16 mouse cellular contexts compared by ENCODE assay signal in genomic region chr14:103539796-103540195, GRCm38 (mm10). TPM values are rescaled to one million over a fixed set of nuclear protein-coding genes. Genes with fewer than 3 reads are reported as not detected.
DNase-seq lines count a peak whose midpoint lies in the region; ATAC-seq and TF ChIP-seq lines count a peak whose summit lies in the region.
"Had no signal": no experiment of that assay in that cellular context is flagged by ENCODE, and none has a peak within 500 bp of the region (broad histone marks: within the 10 kb centered on the region; RNA-seq: fewer than 3 reads in every experiment).

No protein-coding gene starts in this region.

- H3K27ac ChIP-seq in layer of hippocampus, adult 2 months: no peak overlapping the region
- no peak overlapping the region for H3K27ac ChIP-seq in ES-Bruce4 (ENCODE audit: insufficient read depth, low read length)
- H3K27ac ChIP-seq: embryonic facial prominence, embryonic 12.5 days; limb, embryonic 10.5 days; liver, embryonic 13.5 days; midbrain, embryonic 13.5 days had no signal

- intact Hi-C loops in left cerebral cortex, postnatal 10 days (cut with DNase I): loop anchor here (5.0 to 10.0 kb wide), 3 partner anchors 57 to 525 kb away; partner anchors contain the start of gene Cln5

- peaks cover 2% of the 10 kb centered on the region for H3K4me1 ChIP-seq in ES-Bruce4 (ENCODE audit: control insufficient read depth, insufficient read depth, low read length)
- H3K4me1 ChIP-seq: embryonic facial prominence, embryonic 12.5 days; limb, embryonic 10.5 days; liver, embryonic 13.5 days had no signal

- H3K36me3 ChIP-seq in ES-Bruce4 (ENCODE audit: control insufficient read depth, insufficient read depth, low read length, poor library complexity, severe bottlenecking): no peaks in the 10 kb centered on the region
- H3K36me3 ChIP-seq in splenic B cell, adult 2 months (ENCODE audit: control insufficient read depth, insufficient read depth, low read length, poor library complexity, severe bottlenecking): no peaks in the 10 kb centered on the region
- H3K36me3 ChIP-seq: embryonic facial prominence, embryonic 12.5 days; limb, embryonic 10.5 days; liver, embryonic 13.5 days; midbrain, embryonic 13.5 days had no signal

- no peak overlapping the region for H3K4me3 ChIP-seq in layer of hippocampus, adult 2 months
- no peak overlapping the region for H3K4me3 ChIP-seq in ES-Bruce4 (ENCODE audit: low read depth, low read length)
- H3K4me3 ChIP-seq: embryonic facial prominence, embryonic 12.5 days; limb, embryonic 10.5 days; liver, embryonic 13.5 days; midbrain, embryonic 13.5 days had no signal

- no peak for ATAC-seq in CD4-positive, CD25-positive, alpha-beta regulatory T cell, adult 4 months
- ATAC-seq: midbrain, embryonic 13.5 days had no signal

- TF ChIP-seq POLR2A in ES-Bruce4 (IDR thresholded peaks at IDR 0.05; ENCODE audit: insufficient read depth, low read length): no peak

- TF ChIP-seq EP300 in ES-Bruce4 (IDR thresholded peaks at IDR 0.05; ENCODE audit: insufficient read depth, low read depth, low read length): no peak

- H3K9me3 ChIP-seq in ES-Bruce4 (replicated peaks; ENCODE audit: control insufficient read depth, insufficient read depth, low read length, poor library complexity, severe bottlenecking): no peaks in the 10 kb centered on the region
- H3K9me3 ChIP-seq: embryonic facial prominence, embryonic 12.5 days; limb, embryonic 10.5 days; liver, embryonic 13.5 days; midbrain, embryonic 13.5 days had no signal

- H3K9ac ChIP-seq in ES-Bruce4 (ENCODE audit: low read depth, poor library complexity, severe bottlenecking): no peak overlapping the region
- H3K9ac ChIP-seq: embryonic facial prominence, embryonic 12.5 days; liver, embryonic 13.5 days; midbrain, embryonic 13.5 days had no signal

- DNase-seq in CD4-positive, CD25-positive, alpha-beta regulatory T cell, adult 2 months (ENCODE audit: low read depth, low spot score): peak; percentile 17
- no peak for DNase-seq in layer of hippocampus, adult 2 months (ENCODE audit: low spot score in 2 of 2)
- no peak for DNase-seq in layer of hippocampus, adult 11-12 months (ENCODE audit: low spot score)
- DNase-seq in splenic B cell, adult 2 months (ENCODE audit: low read depth, low spot score): peak; percentile 46
- DNase-seq in left cerebral cortex, postnatal 10 days (ENCODE audit: extremely low spot score in 1 of 2, low spot score in 2 of 2): no peak
- DNase-seq in lung, adult 18-20 months: no peak
- DNase-seq: cerebellum, adult 11 months; cerebellum, postnatal 36 days; gastrocnemius, postnatal 25 days; heart, postnatal 36 days; liver, embryonic 13.5 days had no signal

- TF ChIP-seq CTCF in layer of hippocampus, adult 2 months (conservative IDR thresholded peaks at IDR 0.05): 0 out of 2 replicates have a peak, but pooled peaks have one; percentile 12
- peak; percentile 23 for TF ChIP-seq CTCF in ES-Bruce4 (IDR thresholded peaks at IDR 0.05; ENCODE audit: low read depth, low read length)

- no peaks in the 10 kb centered on the region for H3K27me3 ChIP-seq in ES-Bruce4 (ENCODE audit: control insufficient read depth, insufficient read depth, low read length, poor library complexity, severe bottlenecking)
- no peaks in the 10 kb centered on the region for H3K27me3 ChIP-seq in splenic B cell, adult 2 months (ENCODE audit: control insufficient read depth, insufficient read depth, low read length, poor library complexity, severe bottlenecking)
- H3K27me3 ChIP-seq: liver, embryonic 13.5 days; midbrain, embryonic 13.5 days had no signal

RNA-seq across cellular contexts. Expression of gene Scel, which starts 26.7 kb away (rescaled TPM):
- under 1 TPM in 1 of 2 experiments, not detected in 1; 0.31 TPM for polyA plus RNA-seq in CD4-positive, CD25-positive, alpha-beta regulatory T cell, adult 4 months (2017; shearing (Covaris generic))
- total RNA-seq in layer of hippocampus, adult 2 months (2021): 1 to 10 TPM in 1 of 2 experiments, under 1 TPM in 1; 0.87 to 1.1 TPM
- polyA plus RNA-seq in ES-Bruce4 (2011; ENCODE audit: insufficient read depth, insufficient read length, low read depth, missing spikeins): 9.8 and 10.3 TPM in 2 replicates
- total RNA-seq in left cerebral cortex, postnatal 10 days (2021): 1 to 10 TPM in 1 of 2 experiments, under 1 TPM in 1; 0.73 to 2.0 TPM

Comparison
In these comparisons a context has a peak if more than half of its experiments do, and no peak if none do; other contexts are left out.
1. DNase-seq: peak in CD4-positive, CD25-positive, alpha-beta regulatory T cell, adult 2 months (single experiment) and splenic B cell, adult 2 months (single experiment); none in layer of hippocampus, adult 2 months (0 of 2), layer of hippocampus, adult 11-12 months (single experiment), left cerebral cortex, postnatal 10 days (0 of 2) and lung, adult 18-20 months (0 of 2).